Mouse (Mus musculus): ENCODE data around the gene Epyc.

Epyc gene

DNA sequence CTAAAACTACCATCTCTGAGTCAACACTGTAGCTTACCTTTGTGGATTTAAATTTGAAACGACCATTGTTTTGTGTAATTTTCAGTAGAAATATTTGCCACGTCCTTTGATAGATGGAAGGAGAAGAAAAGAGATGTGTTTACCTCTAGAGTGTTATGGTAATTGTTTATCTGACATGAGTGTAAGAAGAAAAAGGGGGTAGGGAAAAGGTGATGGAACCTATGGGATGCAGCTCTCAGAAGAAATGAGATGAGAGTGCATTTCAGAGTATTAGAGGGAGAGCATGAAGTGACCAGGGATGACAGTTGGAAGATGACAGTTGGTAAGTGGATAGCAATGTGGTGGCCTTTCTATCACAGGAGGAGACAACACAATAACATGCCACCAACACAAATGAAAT lies at the start of gene Epyc:
Gene Epyc (plus strand): TSS at position 301 of the 400 bp plus-strand sequence.
- no peak for DNase-seq (ENCODE audit: low spot score in 2 of 2)

DNA sequence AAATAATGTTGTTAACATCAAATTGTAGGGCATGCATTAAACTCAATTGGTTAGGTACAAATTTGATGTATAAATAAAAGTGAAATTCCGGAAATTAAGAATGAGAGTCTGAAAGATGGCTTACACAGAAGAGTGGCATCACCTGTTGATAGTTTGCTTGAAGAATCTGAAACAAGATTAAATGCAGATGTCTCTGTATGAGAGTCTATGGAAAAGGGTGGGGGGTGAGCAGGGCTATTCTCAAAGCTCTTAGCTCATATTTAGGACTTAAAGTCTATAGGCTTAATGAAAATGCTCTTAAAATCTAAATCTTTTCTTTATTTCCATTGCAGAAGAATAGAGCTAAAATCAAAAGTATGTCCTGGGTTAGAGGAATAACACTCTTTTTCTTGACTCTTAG lies 48.2 kb upstream of the Epyc start:
- no peak for DNase-seq (ENCODE audit: low spot score in 2 of 2)

DNA sequence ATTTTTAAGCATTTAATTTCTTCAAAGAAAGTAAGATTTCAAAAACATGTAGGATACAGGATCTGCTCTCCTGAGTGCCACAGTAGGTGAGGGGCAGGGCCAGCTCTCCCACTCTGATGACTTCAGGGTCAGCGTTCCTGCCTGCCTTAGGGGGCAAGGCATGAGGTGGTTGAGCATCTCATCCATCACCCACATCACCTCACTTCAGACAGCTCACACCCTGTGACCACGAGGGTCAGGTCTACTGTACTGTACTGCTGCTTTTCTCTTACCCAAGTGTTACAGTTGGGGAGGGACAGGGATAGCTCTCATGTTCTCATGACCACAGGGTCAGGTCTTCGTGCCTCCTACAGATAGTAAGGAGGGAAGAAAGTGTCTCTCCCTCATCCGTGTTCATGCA lies 42.1 kb upstream of the Epyc start:
- no peak for DNase-seq (ENCODE audit: low spot score in 2 of 2)

DNA sequence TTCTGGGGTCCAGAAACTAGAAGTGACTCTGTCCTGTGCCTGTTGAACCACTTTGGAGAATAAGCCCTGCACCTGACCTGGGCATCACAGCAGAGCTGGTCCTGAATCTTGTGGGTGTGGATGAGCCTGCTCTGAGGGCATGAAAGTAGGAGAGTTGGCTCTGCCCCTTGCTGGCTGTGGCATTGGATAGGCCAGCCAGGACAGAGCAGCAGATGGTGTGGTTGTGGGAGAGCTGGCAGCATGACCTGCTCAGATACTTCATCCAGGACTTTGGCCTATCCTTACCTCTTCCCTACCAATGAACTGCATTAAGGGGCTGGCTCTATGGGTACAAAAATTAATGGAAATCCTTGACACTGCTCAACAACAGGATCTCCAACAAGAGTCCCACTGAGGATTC lies 40.6 kb upstream of the Epyc start:
- DNase-seq (ENCODE audit: low spot score in 2 of 2) = no peak

DNA sequence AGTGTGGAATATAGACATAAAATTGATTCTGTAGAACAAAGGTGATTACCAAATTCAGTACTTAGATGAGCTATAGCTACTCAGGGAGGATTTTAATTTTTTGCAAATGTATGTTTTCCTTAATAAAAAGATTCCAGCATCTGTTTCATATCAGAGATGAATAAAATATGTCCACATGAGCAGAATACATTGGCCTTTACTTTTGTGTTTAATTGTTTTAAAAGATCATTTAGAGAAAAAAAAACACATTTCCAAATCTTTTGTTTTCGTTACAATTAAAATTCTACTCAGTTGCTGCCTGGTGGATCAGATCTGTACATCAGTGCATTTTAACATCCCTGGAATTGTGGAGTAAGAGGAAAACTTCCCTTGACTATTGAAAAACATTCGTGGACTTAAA lies 37.3 kb upstream of the Epyc start, which contains the start of gene Kera:
Gene Kera (plus strand): TSS at position 301 of the 400 bp plus-strand sequence.
- no peak for DNase-seq (ENCODE audit: low spot score in 2 of 2)

DNA sequence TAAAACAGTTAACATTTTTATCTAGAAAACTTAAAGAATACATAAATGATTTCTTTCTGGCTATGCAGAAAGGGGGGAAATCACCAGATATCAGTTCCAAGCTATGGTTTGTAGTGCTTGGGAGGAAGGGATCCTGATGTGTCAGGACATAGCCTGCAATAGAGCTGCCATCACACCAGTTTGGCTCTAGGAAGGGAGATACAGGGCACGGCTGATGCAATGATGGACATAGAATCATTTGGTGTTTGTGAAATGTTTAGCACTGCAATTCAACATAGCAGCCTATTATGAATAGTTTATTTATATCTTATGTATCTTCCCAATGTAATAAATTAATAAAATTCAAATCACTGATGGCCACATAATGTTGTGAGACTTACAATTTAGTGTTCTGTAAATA lies 21.5 kb upstream of the Epyc start:
- DNase-seq (ENCODE audit: low spot score in 2 of 2) = no peak

DNA sequence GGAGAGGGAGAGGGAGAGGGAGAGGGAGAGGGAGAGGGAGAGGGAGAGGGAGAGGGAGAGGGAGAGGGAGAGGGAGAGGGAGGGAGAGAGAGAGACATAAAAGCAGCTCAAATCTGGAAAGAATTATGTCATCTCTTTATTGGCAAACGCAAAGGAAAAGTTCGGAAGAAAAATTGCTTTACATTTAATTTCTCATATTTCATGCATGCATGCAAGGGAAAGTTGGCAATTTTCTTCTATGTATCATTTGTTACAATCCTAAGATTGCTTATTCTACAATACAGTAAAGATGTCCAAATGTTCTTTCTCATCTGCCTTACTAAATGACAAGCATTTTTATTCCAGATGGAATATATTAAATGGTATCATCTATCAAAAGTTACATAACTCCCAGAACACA lies 19.5 kb upstream of the Epyc start:
- DNase-seq (ENCODE audit: low spot score in 2 of 2) = no peak

DNA sequence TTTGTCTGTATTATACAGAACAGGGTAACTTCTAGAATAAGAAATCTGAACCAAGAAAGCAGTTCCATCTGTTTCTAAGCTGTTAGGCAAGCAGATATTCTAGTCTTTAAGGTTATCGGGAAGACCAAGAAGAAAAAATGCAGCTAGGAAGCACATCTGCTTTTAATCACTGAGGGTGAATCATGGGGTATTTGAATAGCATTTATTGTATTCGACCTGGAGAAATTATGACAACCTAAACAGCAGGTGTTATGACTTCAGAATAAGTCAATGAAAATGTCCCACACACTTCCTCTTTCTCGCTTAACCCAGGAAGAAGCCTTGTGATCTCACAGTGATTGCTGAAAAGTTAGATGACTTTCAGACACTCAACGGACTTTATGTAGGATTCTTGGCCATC lies 18.8 kb upstream of the Epyc start:
- DNase-seq (ENCODE audit: low spot score in 2 of 2) = no peak

DNA sequence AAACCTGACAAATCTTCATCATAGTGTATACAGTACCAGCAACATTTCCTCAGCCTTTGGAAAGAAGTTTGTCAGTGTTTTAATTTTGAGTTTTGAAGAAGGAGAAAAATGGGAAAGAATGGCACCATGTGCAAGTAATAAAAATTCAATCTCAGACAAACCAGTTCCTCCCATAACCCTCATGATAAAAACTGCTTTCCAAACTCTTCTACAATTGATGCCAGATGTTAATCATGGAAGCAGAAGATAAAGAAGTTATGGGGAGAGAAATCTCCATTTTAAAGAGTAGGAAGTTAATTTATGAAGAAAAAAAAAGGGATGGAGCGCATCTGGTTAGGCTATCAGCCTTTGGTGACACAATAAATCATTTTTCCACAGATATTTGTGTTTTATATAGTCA lies 17.3 kb upstream of the Epyc start:
- no peak for DNase-seq (ENCODE audit: low spot score in 2 of 2)

DNA sequence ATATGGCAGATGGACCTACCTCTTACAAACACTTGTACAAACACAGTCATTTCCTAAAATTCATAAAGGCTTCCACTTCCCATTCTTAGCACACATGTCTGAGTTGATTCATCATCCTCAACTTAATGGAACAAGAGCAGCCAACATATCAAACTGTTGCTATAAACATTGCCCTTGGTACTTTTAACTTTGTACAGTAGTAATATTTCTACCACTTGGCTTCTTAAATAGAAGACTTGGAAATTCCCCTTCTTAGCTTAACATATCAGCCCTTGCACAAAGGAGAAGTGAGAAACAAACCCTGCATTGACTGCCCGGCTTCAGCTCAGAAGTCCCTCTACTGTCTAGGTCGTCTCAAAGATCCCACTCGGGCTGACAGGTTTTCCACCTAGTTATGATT lies 12.8 kb upstream of the Epyc start:
- no peak for DNase-seq (ENCODE audit: low spot score in 2 of 2)

DNA sequence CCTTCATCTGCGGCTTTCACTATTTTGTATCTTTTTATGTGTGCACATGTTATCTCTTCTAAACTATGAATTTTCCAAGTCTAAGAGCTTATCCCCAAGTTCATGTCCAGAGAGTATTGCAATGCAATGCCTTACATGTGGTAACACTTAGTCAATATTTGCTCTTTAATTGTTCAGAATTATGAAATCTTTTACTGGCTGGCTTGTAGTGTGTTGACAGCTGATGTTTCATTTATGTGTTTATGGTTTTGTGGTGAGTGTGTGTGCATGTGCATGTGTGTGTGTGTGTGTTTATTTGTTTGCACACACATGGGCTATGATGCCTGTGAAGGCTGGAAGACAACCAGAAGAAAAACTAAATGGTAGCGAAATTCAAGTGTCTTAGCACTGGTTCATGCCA lies 1.9 kb upstream of the Epyc start:
- DNase-seq (ENCODE audit: low spot score in 2 of 2) = no peak

DNA sequence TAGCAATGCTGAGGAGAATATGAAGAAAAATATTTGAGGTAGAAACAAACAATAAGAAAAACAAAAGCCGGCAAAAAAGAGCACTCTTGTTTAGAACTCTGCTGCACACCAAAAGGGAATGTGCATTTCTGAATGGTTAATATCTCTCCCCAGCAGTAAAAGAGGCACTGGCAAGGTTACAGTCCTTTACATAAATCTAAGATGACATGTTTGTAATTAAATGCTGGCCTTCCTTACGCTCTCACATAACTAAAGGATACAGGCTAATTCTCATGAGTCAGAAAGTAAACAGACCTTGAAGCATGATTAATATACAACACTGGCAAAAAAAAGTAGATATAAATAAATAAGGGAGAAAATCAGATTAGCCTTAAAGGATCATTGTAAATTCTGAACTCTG lies 6.5 kb downstream of the Epyc start:
- DNase-seq (ENCODE audit: low spot score in 2 of 2) = no peak

DNA sequence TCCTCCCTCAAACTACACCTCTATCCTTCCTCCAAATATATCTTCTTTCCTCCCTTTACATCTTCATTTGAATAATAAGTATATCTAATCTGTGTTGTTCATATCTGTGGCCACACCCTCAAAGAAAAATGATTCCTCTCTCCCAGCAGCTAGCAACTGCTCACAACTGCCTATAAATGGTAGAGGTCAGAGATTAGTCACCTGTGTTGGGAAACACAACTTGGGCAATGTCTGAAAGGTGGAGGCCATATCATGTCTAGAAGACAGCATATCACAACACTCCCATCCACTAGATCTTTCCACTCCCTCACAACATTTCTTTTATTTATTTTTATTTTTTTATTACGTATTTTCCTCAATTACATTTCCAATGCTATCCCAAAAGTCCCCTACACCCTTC lies 15.6 kb downstream of the Epyc start:
- no peak for DNase-seq (ENCODE audit: low spot score in 2 of 2)

DNA sequence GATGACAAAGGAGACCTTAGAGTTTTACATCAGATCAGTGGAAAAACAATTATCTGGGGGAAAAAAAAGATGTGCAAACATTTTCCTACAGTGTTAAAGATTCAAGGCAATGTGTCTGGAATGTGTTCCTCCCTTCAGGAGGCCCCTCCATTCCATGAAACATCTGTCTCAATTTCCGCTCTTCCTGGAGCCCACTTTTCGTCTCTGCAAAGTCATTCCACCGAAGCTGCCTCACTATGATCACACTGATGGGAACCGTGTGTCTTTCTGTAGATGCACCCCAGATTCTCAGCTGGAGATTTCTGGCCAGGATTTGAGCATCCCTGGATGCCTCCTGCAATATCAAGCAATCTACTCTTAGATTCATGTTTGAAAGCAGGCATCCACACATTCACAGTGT lies 24.8 kb downstream of the Epyc start:
- DNase-seq (ENCODE audit: low spot score in 2 of 2) = no peak

DNA sequence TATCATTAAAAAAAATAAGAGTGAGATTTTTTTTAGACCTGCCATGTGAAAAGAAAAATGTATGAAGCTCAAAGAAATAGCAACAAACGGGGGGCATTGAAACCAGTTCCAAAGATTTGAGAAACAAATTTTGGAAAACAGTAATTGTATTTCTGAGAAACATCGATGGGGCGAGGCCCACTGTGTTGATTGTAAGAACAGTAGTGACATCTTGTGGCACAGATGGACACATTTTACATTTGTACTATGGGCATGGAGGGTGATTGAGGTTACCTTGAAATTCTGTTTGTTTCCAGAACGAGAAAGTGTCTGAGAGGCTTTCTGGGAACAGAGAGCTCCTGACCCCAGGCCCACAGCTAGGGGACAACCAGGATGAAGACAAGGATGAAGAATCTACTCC lies 26.3 kb downstream of the Epyc start:
- DNase-seq (ENCODE audit: low spot score in 2 of 2) = no peak

DNA sequence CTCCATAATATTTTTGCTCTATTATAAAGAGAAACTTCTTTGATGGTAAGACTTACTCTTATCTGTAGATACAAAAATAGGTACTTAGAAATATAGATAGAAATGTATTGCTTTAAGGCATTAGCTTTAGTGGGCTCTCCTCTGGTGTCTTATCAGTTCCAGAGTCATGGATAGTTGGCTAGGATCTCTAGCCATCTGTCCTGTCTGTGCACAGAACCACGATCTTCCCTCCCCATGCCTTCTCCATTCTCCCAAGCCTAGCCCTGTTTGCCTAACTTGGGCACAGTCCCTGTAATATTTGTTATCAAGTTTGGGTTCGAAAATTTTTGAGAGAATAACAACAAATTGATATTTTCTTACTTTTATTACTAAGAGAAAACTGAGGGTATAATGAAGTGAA lies 29.4 kb downstream of the Epyc start:
- DNase-seq (ENCODE audit: low spot score in 2 of 2) = no peak

DNA sequence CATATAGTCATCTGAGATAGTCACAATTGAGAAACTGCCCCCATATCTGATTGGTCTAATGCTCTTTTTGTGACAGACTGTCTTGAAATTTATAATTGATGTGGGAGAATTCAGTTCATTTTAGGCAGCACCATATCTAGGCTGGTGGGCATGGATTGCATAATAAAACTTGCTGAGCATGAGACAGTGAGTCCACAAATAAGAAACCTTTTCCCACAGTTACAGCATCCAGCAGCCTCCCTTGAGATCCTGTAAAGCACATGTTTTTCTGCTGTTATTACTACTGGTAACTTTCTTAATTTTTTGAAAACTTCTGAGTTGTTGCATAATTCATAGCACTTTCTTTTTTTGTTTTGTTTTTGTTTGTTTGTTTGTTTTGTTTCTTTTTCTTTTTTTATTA lies 39.1 kb downstream of the Epyc start:
- no peak for DNase-seq (ENCODE audit: low spot score in 2 of 2)

DNA sequence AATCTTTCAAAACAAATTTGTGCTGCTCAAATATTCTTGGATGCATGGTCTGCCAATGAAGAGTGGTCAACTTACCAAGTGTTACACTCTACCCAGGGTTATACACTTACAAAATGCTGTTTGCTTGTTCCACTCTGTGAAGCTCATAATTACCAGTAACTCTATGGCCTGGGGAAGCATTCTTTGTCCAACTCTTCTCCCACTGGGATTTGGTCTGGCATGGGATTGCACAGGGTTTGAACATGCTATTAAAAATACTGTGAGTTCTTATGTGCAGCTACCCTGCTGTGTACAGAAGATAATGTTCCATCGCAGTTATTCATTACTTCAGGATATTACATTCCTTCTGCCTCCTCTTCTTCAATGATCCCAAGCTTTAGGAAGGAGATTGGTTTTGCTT lies 43.3 kb downstream of the Epyc start:
- no peak for DNase-seq (ENCODE audit: low spot score in 2 of 2)

DNA sequence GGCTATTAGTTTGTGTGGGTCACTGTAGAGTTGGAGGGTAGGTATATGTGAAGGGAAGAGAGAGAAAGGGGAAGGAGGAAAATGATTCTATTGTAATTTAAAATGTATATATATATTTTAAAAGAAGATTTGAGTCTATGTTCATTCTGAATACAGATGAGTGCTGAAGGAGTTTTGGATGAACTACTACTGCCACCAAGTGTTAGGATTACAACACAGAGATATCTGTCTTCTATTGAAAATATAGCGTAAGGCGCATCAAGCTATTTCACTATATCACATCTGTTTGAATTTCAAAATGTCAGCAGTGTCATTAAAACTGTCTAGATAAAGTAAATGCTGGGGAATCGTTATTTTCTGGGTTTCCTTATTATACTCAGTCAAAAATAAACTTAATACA lies 45.6 kb downstream of the Epyc start:
- no peak for DNase-seq (ENCODE audit: low spot score in 2 of 2)

DNA sequence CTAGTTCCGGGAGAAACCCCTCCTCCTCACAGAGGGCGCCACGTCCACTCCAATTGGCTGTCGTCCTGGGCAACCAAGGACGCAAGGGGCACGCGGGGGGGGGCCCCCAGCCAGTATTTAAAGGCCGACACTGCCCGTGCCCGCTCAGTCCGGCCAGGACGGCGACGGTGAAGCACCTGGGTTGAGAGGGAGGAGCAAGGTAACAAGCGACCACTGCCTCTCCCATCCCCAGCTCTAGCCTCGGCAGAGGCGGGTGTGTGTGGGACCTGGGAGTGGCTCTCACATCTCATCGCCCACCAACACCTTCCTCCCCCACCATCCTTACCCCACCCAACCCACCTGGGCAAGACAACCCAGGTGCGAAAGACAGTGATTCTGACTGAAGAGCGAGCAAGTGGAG lies 49.0 kb downstream of the Epyc start, which contains the start of gene Ccer1:
Gene Ccer1 (plus strand): TSS at position 147 of the 400 bp plus-strand sequence.
- no peak for DNase-seq (ENCODE audit: low spot score in 2 of 2)

DNA sequence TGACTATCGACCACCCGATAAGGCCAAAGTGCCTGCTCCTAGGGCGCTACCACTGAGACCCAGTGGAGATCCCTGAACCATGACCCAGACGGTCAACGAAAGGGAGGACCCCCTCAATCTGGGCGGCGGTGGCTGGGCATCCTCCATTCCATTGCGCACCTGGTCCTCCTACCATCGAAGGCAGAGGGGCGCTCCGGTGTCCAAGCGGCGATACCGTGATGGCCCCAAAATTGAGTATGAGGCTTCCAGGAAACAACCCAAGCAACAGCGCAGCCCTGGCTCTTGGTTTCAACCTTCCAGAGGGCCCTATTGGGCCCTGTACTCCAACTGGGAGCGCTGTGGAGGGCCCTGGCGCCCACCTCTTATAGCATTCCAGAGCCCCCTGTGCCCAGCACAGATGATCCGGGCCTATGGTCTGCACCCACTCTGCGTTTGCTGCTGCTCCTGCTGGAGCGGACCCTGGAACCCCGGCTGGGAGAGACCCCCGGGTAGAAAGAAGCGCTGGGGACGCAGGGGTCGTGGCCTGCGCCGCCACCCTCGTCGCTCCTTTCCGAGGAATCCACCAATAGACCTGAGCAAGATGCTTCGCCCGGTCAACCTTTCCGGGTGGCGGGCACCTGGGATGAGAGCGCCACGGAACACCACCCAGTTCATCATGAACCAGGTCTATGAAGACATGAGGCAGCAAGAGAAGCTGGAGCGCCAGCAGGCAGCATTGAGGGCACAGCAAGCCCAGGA lies 49.7 kb downstream of the Epyc start:
- DNase-seq (ENCODE audit: low spot score in 2 of 2) = no peak

DNA sequence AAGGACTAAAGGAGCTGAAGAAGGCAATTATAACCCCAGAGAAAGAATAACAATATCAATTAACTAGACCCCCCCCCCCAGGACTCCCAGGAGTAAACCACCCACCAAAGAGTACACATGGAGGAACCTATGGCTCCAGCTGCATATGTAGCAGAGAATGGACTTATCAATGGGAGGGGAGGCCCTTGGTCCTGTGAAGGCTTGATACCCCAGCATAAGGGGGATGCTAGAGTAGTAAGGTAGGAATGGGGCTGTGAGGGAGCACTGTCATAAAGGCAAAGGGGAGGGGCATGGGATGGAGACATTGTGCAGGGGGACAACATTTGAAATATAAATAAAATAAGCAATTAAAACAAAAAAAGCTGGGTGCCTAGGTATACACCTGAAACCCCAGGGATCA lies 58.5 kb downstream of the Epyc start:
- DNase-seq (ENCODE audit: low spot score in 2 of 2) = no peak

DNA sequence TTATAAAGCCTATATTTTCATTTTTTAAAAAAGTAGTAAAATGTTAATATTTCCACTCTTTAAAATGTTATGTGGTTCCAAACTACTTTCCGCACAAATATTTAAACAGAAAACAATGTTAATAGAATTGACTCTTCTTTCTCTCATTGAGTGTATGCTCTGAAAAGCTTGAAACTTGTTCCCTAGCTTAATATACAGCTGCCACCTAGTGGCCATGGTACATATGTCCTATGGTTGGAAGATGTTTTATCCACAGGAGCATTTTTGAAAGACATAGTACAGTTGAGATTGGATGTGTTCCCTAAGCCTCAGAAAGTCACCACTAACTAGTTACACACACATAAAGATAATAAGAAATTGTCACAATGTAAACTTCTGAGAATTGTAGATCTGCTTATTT lies 60.7 kb downstream of the Epyc start:
- DNase-seq (ENCODE audit: low spot score in 2 of 2) = no peak

DNA sequence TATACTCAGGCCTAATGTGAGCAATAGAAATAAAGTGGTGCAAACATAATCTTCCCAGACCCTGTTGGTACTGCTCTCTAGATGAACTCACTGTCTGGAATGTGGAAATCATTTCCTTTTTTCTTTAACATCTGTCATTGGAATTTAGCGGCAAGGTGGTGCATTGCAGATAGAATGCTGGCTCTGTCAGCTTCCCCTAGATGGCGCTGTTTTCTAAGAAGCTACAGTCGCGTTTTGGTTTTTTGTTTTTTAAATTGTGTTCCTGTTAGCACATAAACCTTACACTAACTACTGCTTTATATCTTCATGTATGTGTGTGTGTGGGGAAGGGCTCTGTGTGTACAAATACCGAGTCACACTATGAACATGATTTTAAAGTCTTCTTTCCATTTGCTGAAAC lies 68.8 kb downstream of the Epyc start:
- no peak for DNase-seq (ENCODE audit: low spot score in 2 of 2)
